Mouse (Mus musculus): ENCODE measurements around the gene Pcsk2. TPM values are rescaled to one million over a fixed set of nuclear protein-coding genes. Genes with fewer than 3 reads are reported as not detected.

Gene Pcsk2
- polyA plus RNA-seq, 1 experiment from 2014 or later: 0.44 TPM

- Histone ChIP-seq H3K27me3 (no peaks in the 10 kb centered on the region), H3K27ac (no peak overlapping the region), H3K4me3 (replicated peaks) (no peak overlapping the region), H3K9me3 (no peaks in the 10 kb centered on the region), H3K4me1 (replicated peaks) (no peaks in the 10 kb centered on the region), H3K4me2 (no peak overlapping the region), H3K9ac (replicated peaks) (no peak overlapping the region), H3K36me3 (no peaks in the 10 kb centered on the region)
- WGBS: 79% methylated on average over 3 of the region's 3 CpGs
- ATAC-seq (ENCODE audit: insufficient number of reproducible peaks, insufficient read depth, low FRiP score, low TSS enrichment, low read depth): no peak
Observed at GRCm38 (mm10) chr2:143735442-143735841, 189.5 kb downstream of the Pcsk2 start.

- Histone ChIP-seq H3K9me3 (no peaks in the 10 kb centered on the region), H3K27me3 (no peaks in the 10 kb centered on the region), H3K4me3 (replicated peaks) (no peak overlapping the region), H3K4me1 (replicated peaks) (no peaks in the 10 kb centered on the region), H3K9ac (replicated peaks) (no peak overlapping the region), H3K36me3 (no peaks in the 10 kb centered on the region), H3K27ac (no peak overlapping the region), H3K4me2 (no peak overlapping the region)
- ATAC-seq (ENCODE audit: insufficient number of reproducible peaks, insufficient read depth, low FRiP score, low TSS enrichment, low read depth): no peak
- 64% methylated on average over 7 of the region's 7 CpGs for whole genome bisulfite sequencing
Observed at GRCm38 (mm10) chr2:143739475-143740226, 193.7 kb downstream of the Pcsk2 start.

GRCm38 (mm10) chr2:143742436-143742835 is 196.5 kb downstream of the Pcsk2 start:
- Histone ChIP-seq H3K4me3 (replicated peaks) (no peak overlapping the region), H3K9ac (replicated peaks) (no peak overlapping the region), H3K4me1 (replicated peaks) (no peaks in the 10 kb centered on the region), H3K36me3 (no peaks in the 10 kb centered on the region), H3K4me2 (no peak overlapping the region), H3K9me3 (no peaks in the 10 kb centered on the region), H3K27ac (no peak overlapping the region), H3K27me3 (no peaks in the 10 kb centered on the region)
- 85% methylated on average over 5 of the region's 5 CpGs for WGBS
- ATAC-seq (ENCODE audit: insufficient number of reproducible peaks, insufficient read depth, low FRiP score, low TSS enrichment, low read depth): no peak

- 92% methylated on average over 4 of the region's 4 CpGs for WGBS
- no peak for ATAC-seq (ENCODE audit: insufficient number of reproducible peaks, insufficient read depth, low FRiP score, low TSS enrichment, low read depth)
Observed at GRCm38 (mm10) chr2:143743081-143743480, 197.1 kb downstream of the Pcsk2 start.

GRCm38 (mm10) chr2:143752051-143752788 is 206.3 kb downstream of the Pcsk2 start:
- ATAC-seq (ENCODE audit: insufficient number of reproducible peaks, insufficient read depth, low FRiP score, low TSS enrichment, low read depth): no peak
- 54% methylated on average over 9 of the region's 9 CpGs for WGBS
- no peaks in the 10 kb centered on the region for H3K36me3 ChIP-seq

More at GRCm38 (mm10) chr2:143743081-143743480, 197.1 kb downstream of the Pcsk2 start:
- Histone ChIP-seq H3K27me3 (no peaks in the 10 kb centered on the region), H3K27ac (no peak overlapping the region), H3K4me1 (replicated peaks) (no peaks in the 10 kb centered on the region), H3K9ac (replicated peaks) (no peak overlapping the region), H3K4me2 (no peak overlapping the region), H3K4me3 (replicated peaks) (no peak overlapping the region), H3K36me3 (no peaks in the 10 kb centered on the region), H3K9me3 (no peaks in the 10 kb centered on the region)

GRCm38 (mm10) chr2:143776448-143776847 is 230.5 kb downstream of the Pcsk2 start:
- no peaks in the 10 kb centered on the region for H3K9me3 ChIP-seq
- no peak overlapping the region for H3K4me2 ChIP-seq
- H3K27me3 ChIP-seq: no peaks in the 10 kb centered on the region
- no peak overlapping the region for H3K4me3 ChIP-seq (replicated peaks)
- no peak overlapping the region for H3K27ac ChIP-seq
- WGBS: 9% methylated on average over 4 of the region's 4 CpGs
- H3K9ac ChIP-seq (replicated peaks): no peak overlapping the region
- ATAC-seq (ENCODE audit: insufficient number of reproducible peaks, insufficient read depth, low FRiP score, low TSS enrichment, low read depth): no peak
- no peaks in the 10 kb centered on the region for H3K36me3 ChIP-seq
- no peaks in the 10 kb centered on the region for H3K4me1 ChIP-seq (replicated peaks)

More at GRCm38 (mm10) chr2:143752051-143752788, 206.3 kb downstream of the Pcsk2 start:
- no peak overlapping the region for H3K9ac ChIP-seq (replicated peaks)
- H3K27me3 ChIP-seq: no peaks in the 10 kb centered on the region
- H3K4me1 ChIP-seq (replicated peaks): no peaks in the 10 kb centered on the region
- H3K4me3 ChIP-seq (replicated peaks): no peak overlapping the region
- no peak overlapping the region for H3K4me2 ChIP-seq
- no peaks in the 10 kb centered on the region for H3K9me3 ChIP-seq
- no peak overlapping the region for H3K27ac ChIP-seq

- ATAC-seq (ENCODE audit: insufficient number of reproducible peaks, insufficient read depth, low FRiP score, low TSS enrichment, low read depth): no peak
- no peak overlapping the region for H3K9ac ChIP-seq (replicated peaks)
- 72% methylated on average over 2 of the region's 2 CpGs for WGBS
- no peaks in the 10 kb centered on the region for H3K27me3 ChIP-seq
- H3K4me1 ChIP-seq (replicated peaks): no peaks in the 10 kb centered on the region
- no peak overlapping the region for H3K4me3 ChIP-seq (replicated peaks)
- H3K4me2 ChIP-seq: no peak overlapping the region
- H3K27ac ChIP-seq: no peak overlapping the region
- H3K36me3 ChIP-seq: no peaks in the 10 kb centered on the region
- no peaks in the 10 kb centered on the region for H3K9me3 ChIP-seq
Observed at GRCm38 (mm10) chr2:143780310-143780709, 234.4 kb downstream of the Pcsk2 start.

- Histone ChIP-seq H3K36me3 (no peaks in the 10 kb centered on the region), H3K9ac (replicated peaks) (no peak overlapping the region), H3K9me3 (no peaks in the 10 kb centered on the region), H3K4me3 (replicated peaks) (no peak overlapping the region), H3K4me1 (replicated peaks) (no peaks in the 10 kb centered on the region), H3K27ac (no peak overlapping the region), H3K4me2 (no peak overlapping the region), H3K27me3 (no peaks in the 10 kb centered on the region)
- 85% methylated on average over 5 of the region's 5 CpGs for WGBS
- ATAC-seq (ENCODE audit: insufficient number of reproducible peaks, insufficient read depth, low FRiP score, low TSS enrichment, low read depth): no peak
Observed at GRCm38 (mm10) chr2:143789911-143790310, 244.0 kb downstream of the Pcsk2 start.

- H3K4me2 ChIP-seq: no peak overlapping the region
- H3K9ac ChIP-seq (replicated peaks): no peak overlapping the region
- 0 out of 2 replicates have a peak, but pooled peaks cover under 1% of the 10 kb centered on the region for H3K4me1 ChIP-seq (replicated peaks)
- ATAC-seq (ENCODE audit: insufficient number of reproducible peaks, insufficient read depth, low FRiP score, low TSS enrichment, low read depth): no peak
- H3K27me3 ChIP-seq: no peaks in the 10 kb centered on the region
- no peaks in the 10 kb centered on the region for H3K9me3 ChIP-seq
- H3K4me3 ChIP-seq (replicated peaks): no peak overlapping the region
- no peaks in the 10 kb centered on the region for H3K36me3 ChIP-seq
- no peak overlapping the region for H3K27ac ChIP-seq
- 90% methylated on average over 4 of the region's 4 CpGs for WGBS
Observed at GRCm38 (mm10) chr2:143795858-143796257, 249.9 kb downstream of the Pcsk2 start.

- no peak for ATAC-seq (ENCODE audit: insufficient number of reproducible peaks, insufficient read depth, low FRiP score, low TSS enrichment, low read depth)
- H3K36me3 ChIP-seq: no peaks in the 10 kb centered on the region
- H3K27ac ChIP-seq: no peak overlapping the region
- 0 out of 2 replicates have a peak, but pooled peaks cover 2% of the 10 kb centered on the region for H3K4me1 ChIP-seq (replicated peaks)
- no peak overlapping the region for H3K4me2 ChIP-seq
- no peaks in the 10 kb centered on the region for H3K9me3 ChIP-seq
- WGBS: 79% methylated on average over 4 of the region's 4 CpGs
- H3K27me3 ChIP-seq: no peaks in the 10 kb centered on the region
- no peak overlapping the region for H3K4me3 ChIP-seq (replicated peaks)
- no peak overlapping the region for H3K9ac ChIP-seq (replicated peaks)
Observed at GRCm38 (mm10) chr2:143796335-143797013, 250.5 kb downstream of the Pcsk2 start.

- ATAC-seq (ENCODE audit: insufficient number of reproducible peaks, insufficient read depth, low FRiP score, low TSS enrichment, low read depth): 0 out of 2 replicates have a peak, but pooled peaks have one; percentile 56
- no peak overlapping the region for H3K27ac ChIP-seq
- H3K4me1 ChIP-seq (replicated peaks): 0 out of 2 replicates have a peak, but pooled peaks cover 2% of the 10 kb centered on the region
- H3K36me3 ChIP-seq: no peaks in the 10 kb centered on the region
- 52% methylated on average over 5 of the region's 5 CpGs for WGBS
- H3K27me3 ChIP-seq: no peaks in the 10 kb centered on the region
- no peak overlapping the region for H3K4me2 ChIP-seq
- no peak overlapping the region for H3K4me3 ChIP-seq (replicated peaks)
- no peaks in the 10 kb centered on the region for H3K9me3 ChIP-seq
- no peak overlapping the region for H3K9ac ChIP-seq (replicated peaks)
Observed at GRCm38 (mm10) chr2:143801097-143801496, 255.1 kb downstream of the Pcsk2 start.

Measured in limb, embryonic 12.5 days (tissue).